Mouse (Mus musculus) lung, postnatal 4 days (tissue): Measurements from ENCODE around the gene Sorbs1.

ENCODE experiments used
- DNase-seq, 2 experiments: peaks; one replicate each; pipeline ENCODE4 v3.0.0; 2021

The Sorbs1 gene

GRCm38 (mm10) chr19:40298574-40298973, 215.0 kb downstream of the Sorbs1 start:
- no peak for DNase-seq

GRCm38 (mm10) chr19:40297798-40298144, 215.8 kb downstream of the Sorbs1 start:
- no peak for DNase-seq

- DNase-seq = no peak
These were observed 216.3 kb downstream of the Sorbs1 start for GRCm38 (mm10) chr19:40297078-40297797.

- DNase-seq = no peak
These were observed 219.3 kb downstream of the Sorbs1 start for GRCm38 (mm10) chr19:40294231-40294630.

GRCm38 (mm10) chr19:40293791-40294190, 219.8 kb downstream of the Sorbs1 start:
- DNase-seq = no peak

GRCm38 (mm10) chr19:40290099-40290724, 223.4 kb downstream of the Sorbs1 start:
- DNase-seq = no peak

- DNase-seq = no peak
These were observed 225.2 kb downstream of the Sorbs1 start for GRCm38 (mm10) chr19:40288415-40288814.

GRCm38 (mm10) chr19:40284704-40285103, 228.9 kb downstream of the Sorbs1 start:
- DNase-seq = no peak

GRCm38 (mm10) chr19:40283415-40283814, 230.2 kb downstream of the Sorbs1 start:
- no peak for DNase-seq

GRCm38 (mm10) chr19:40278372-40279023, 235.1 kb downstream of the Sorbs1 start:
- DNase-seq = no peak

GRCm38 (mm10) chr19:40277494-40277893, 236.1 kb downstream of the Sorbs1 start:
- DNase-seq = no peak

GRCm38 (mm10) chr19:40275401-40276188, 238.0 kb downstream of the Sorbs1 start:
- DNase-seq = no peak

GRCm38 (mm10) chr19:40272674-40273073, 240.9 kb downstream of the Sorbs1 start:
- no peak for DNase-seq

- peak; percentile 84 to 90 for DNase-seq
These were observed 242.2 kb downstream of the Sorbs1 start, which contains the start of gene Pdlim1 for GRCm38 (mm10) chr19:40271308-40271892. TSS of gene Pdlim1 (minus strand) at chr19:40271842.

GRCm38 (mm10) chr19:40270351-40271307, 242.9 kb downstream of the Sorbs1 start:
- peak; percentile 56 to 63 for DNase-seq

- no peak for DNase-seq
These were observed 244.1 kb downstream of the Sorbs1 start for GRCm38 (mm10) chr19:40269526-40269925.

- no peak for DNase-seq
These were observed 245.1 kb downstream of the Sorbs1 start for GRCm38 (mm10) chr19:40268493-40268892.

GRCm38 (mm10) chr19:40267380-40267779, 246.2 kb downstream of the Sorbs1 start:
- peak; percentile 76 to 83 for DNase-seq

- DNase-seq = no peak
These were observed 254.1 kb downstream of the Sorbs1 start for GRCm38 (mm10) chr19:40259485-40259884.

- DNase-seq = peak; percentile 33 to 47
These were observed 256.2 kb downstream of the Sorbs1 start for GRCm38 (mm10) chr19:40257396-40257795.

- no peak for DNase-seq
These were observed 257.1 kb downstream of the Sorbs1 start for GRCm38 (mm10) chr19:40256376-40257050.
